Mouse (Mus musculus) layer of hippocampus, postnatal 36 days (tissue): ENCODE data around the gene Exoc3l4. TPM values are rescaled to one million over a fixed set of nuclear protein-coding genes. Genes with fewer than 3 reads are reported as not detected.

Source experiments
- DNase-seq, 2 experiments: peaks; one replicate each; pipeline ENCODE4 v3.0.0; 2022
- total RNA-seq, 2 experiments: library from RNA; stranded (reverse); gene quantifications; 2 replicates each; pipeline ENCODE4 v1.2.3; 2021

Exoc3l4 gene
- 1 to 10 TPM; 3.3 to 5.5 TPM for total RNA-seq

DNA sequence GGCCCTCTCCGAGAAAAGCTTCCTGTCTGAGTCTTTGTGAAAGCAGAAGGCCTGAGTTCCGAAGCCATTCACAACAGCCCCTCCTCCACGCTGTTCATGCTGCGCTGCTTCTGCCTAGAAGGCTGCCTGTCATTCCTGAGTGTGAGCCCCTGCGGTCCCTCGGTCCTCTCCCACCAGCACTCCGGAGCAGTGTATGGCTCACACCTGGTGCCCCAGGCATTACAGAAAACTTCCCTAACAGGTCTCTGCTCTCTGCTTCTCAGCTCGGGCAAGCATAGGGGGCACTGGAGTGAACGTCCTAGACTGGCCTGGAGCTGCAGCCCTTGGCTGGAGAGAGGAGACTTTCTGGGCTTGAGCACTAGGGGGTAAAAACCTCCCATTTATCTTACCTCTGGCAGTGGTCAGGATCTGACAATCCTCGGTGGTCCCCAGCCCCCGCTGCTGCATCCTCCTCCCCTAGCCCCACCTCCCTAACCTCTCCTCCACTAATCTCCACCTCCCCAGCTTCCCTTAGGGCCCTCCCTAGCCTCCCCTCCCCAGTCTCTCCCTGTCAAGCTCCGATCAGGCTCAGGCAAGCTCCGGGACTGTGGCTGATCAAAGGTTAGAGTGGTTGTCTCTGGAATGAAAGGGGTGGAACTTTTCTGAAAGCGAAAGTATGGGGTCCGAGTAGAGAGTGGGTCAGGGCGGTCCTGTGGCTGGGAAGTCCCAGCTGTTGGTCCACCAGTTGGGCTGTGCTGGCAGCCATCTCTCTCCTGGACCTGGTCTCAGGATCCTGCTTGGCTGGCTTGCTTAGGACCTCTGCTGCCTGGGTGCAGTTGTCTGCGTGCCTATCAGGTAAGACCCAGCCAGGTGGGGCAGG lies at the start of gene Exoc3l4:
Gene Exoc3l4, plus strand, starts transcription at position 97 of the 859 bp plus-strand sequence.
- no peak for DNase-seq

DNA sequence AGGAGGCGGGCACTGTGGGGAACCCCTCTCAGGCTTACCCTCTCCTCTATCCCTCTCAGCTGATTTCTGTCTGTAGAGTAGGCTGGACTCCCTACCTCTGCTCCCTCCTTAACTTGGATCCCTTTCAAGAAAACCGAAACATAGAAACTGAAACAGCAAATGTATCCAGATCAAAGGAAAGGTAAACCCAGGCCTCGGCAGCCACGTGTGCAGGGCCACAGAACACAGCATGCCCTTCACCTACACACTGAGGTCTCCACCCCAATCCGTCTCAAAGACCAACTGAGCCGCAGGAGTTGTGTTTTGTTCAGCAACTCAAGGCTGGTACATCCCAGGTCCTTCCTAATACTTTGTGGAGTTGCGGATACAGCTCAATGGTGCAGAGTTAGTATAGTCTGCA lies 49.8 kb upstream of the Exoc3l4 start:
- no peak for DNase-seq

DNA sequence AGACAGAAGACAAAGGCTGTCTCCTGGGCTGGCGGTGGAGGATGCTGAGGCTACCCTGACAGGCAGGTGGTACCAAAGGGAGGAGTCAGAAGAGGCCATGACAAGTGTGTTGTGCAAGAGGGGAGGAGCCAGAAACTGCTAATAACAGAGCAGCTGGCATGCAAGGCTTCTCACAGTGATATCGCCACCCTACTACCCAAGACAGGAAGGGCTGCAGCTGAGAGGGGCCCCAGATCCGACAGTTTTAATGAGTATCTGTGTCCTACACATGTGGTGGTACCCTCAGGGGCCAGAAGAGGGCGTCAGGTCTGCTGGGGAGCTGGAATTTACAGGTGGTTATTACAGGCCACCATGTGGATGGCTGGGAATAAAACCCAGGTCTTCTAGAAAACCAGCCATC lies 46.6 kb upstream of the Exoc3l4 start:
- DNase-seq: no peak

DNA sequence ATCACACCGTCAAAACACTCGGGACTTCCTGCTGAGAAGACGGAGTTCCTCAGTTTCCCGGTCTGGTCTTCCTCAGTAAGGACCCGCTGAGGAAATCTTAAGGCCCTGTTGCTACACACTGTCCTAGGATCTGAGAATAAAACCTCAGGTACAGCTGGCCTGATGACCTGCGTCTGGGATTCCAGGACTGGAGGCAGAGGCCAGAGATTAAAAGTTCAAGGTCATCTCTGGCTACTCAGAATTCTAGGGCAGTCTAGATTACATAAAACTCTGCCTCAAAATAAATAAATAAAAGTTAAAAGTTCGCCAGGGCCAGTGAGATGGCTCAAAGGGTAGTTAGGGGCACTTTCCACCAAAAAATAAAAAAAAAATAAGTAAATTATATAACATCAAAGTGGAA lies 44.9 kb upstream of the Exoc3l4 start:
- DNase-seq: no peak

DNA sequence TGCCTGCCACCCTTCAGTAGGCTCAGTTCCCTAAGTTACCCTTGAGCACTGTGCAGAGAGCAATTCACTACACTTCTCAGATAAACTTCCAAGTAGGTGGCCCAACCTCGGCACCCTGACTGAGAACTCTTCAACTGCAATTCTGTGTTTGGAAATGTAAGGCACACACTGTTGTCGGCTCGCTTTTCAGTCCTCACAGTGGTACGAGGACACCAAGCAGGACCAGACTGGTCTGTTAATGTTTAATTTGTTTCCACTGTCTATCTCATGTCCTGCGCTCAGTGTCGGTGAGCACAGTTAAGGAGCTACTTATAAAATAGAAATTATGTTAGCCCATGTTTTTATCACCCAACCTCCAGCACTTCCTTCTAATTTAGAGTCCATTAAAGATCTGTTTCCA lies 43.4 kb upstream of the Exoc3l4 start:
- DNase-seq: no peak

DNA sequence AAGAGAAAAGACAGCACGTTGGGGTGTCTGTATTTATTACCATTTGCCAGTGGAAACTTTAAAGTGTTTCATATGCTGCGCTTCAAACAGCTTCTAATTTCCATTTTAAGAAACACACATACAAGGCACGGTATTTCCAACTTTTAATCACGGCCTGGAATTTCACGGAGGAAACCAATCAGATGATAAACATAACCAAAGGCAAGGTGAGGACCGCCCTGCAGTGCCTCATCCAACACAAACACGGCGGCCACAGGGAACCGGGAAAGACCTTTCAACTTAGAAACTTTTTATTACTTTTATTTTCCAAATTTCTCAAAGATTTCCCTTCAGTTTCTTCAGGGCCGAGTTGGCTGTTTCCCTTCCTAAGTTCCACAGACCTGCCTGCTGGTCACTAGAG lies 42.1 kb upstream of the Exoc3l4 start:
- DNase-seq: no peak

DNA sequence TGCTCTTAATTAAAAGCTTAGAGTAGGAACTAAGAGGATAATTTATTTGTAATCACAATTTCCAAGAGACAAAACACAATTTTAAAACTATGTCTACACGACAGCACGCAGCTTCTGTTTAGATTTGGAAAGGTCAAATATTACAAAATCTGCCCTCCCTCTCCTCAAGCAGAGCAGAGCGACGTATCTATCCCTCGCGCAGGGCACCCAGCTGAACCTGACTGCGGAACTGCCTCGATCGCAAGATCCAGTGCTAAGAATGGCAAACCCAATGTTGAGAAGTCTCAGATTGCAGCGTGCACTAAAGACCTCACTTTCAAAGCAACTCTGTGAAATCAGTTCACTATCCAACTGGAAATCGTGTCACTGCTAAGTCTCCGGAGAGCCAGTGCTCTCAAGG lies 41.3 kb upstream of the Exoc3l4 start:
- no peak for DNase-seq

DNA sequence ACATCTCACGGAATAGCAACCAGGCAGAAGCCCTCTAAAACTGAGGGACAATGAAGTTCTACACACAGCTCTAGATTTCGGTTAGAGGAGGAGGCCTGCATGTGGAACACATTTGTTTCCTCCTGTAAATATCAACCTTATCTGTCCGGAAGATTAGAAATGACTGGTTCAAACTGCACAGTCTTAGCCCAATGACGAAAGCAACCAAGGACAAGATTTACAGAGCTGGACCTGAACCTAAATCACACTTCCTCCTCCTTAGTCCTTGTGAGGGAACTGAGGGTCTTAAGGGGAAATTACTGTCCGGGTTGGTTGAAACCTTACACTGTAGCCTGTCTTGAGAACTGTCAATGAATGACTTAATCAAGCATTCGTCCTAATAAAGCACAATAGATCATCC lies 40.8 kb upstream of the Exoc3l4 start:
- DNase-seq: no peak

DNA sequence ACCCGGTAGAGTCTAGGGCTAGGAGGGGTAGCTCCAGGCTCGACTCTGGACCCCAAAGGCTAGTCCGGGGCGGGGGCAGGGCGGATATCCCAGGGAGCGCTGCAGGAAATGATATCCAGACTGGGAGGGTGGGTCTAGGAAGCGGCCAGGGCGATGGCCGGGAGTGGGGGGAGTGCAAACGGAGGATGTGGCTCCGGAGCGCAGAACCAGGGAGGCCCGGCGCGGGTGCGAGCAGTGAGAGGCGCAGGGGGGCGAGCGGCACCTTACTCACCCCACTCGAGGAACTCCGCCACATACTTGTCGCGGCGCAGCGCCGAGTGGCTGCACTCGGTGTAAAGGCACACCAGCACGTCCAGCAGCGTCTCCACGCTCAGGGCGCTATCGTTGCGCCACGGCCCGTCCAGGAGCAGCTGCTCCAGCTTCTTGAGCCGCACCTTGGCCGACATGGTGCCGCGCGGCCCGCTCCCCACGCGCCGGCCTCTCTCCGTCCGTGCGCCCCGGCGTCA lies 39.9 kb upstream of the Exoc3l4 start:
- DNase-seq: no peak

DNA sequence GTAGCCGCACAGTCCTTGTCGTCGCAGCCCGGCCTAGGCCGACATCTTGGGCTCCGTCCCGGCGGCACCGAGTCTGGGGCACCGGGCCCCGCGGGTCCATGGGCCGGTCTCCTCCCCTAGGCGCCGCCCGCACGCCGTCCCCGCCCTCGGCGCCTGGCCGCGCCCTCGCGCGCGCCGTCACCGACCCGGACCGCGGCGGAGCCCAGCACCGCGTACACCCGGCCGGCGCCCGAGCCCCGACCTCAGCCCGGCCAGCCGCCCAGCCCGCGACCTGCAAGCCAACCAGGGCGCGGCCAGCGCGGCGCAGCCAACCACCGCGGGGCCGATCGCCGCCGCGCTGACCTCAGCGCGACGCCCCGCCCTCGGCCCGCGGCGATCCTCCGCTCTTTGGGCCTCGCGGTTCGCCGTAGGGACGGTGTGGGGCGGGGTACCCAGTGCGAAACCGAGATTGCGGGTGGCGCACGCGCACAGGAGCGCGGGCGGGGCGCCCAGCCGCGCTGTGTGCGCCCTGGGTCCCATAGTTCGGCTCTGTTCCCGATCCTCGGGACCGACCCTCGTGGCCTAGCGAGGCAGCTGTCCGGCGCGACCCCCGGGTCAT lies 39.3 kb upstream of the Exoc3l4 start, which contains the start of gene Cdc42bpb:
Gene Cdc42bpb, minus strand, starts transcription at position 343 of the 598 bp plus-strand sequence.
- DNase-seq: peak; percentile 93

DNA sequence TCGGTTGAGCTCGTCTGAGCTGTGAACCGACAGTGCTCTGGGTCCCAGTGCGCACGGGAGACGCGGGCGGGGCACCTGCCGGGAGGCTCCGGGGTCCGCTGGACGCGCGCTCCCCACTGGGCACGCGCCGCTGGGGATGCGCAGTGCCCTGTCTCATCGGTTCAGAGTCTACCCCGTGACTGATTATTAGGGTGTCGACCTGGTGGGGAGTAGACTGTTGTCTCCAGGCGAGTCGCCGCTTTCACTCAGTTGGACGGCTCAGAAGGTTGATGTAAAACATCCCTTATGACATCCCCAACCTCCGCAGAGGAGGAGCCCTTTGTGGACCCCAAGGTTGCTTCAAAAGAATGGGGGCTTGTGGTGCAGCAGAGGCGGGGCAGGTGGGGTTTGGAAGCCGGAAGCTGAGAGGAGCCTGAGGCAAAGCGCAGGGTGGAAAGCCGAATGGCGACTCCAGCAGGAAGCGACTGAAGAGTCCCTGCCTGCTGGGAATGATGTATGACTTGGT lies 38.8 kb upstream of the Exoc3l4 start:
- DNase-seq: no peak

DNA sequence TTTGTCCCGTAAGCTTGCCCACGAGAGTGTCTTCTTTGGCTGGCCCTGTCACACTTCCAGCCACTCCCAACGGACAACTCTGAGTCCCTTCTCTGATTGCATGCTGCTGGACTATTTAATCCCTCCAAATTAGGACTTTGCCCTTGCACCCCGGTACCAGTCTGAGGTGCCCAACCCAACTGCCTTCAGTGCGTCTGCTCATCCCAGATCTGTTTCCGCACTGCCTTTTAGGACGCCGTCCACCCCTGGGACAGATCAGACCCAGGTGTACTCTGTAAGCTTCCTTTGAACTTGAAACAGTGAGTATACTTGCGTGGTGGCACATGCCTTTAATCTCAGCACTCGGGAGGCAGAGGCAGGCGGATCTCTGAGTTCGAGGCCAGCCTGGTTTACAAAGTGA lies 38.0 kb upstream of the Exoc3l4 start:
- DNase-seq: no peak

DNA sequence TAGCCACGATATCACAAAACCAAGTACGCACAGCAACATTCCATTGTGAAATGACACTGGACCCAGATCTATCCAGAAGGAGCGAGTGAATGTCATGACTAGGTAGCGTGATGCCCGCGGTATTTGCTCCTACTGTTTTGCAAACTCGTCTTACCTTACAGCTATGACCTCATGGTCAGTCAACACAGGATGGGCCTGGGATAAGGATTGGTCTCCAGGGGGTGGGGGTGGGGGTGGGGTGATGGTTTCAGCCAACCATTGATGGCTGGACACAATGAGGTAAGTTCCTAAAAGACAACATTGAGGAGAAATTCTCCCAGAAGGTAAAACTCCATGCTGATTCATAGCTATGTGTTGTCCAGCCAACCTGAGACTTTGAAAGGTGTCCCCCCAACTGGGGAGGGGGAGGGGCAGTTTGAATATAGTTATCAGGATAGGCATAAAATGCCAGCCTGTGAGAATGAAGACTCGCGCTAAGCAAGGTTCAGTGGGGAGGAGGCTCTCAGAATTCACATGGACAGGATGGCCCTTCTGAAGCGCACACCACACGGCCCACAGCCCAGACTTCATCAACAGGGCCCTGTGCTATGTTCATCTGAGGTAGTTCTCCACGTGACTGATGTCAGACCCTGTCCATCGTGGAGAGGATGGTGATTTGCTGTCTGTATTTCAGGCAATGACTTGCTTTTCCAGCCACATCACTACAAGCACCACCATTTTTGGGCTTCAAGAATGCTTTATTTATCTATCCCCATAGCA lies 30.8 kb upstream of the Exoc3l4 start:
- DNase-seq: no peak

DNA sequence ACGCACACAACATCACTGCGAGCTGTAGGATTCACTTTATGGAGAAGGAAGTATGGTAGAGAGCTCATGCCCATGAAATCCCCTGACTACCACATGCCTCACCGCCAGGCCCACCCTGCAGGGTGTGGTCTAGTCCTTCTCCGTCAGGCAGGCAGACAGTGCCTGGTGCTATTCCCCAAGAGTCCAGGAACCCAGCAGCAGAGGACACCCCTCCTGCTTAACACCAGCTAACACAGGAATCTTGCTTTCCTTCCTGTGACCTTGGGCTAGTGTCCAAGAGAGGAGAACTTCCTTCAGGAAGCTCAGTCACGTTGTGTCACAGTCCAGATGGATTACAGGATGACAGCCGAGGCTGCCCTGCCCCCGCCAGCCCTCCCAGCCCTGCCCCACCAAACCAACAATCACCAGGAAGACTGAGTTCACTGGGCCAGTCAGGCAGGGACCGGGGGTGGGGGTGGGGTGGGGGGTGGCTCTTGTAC lies 30.1 kb upstream of the Exoc3l4 start:
- no peak for DNase-seq

DNA sequence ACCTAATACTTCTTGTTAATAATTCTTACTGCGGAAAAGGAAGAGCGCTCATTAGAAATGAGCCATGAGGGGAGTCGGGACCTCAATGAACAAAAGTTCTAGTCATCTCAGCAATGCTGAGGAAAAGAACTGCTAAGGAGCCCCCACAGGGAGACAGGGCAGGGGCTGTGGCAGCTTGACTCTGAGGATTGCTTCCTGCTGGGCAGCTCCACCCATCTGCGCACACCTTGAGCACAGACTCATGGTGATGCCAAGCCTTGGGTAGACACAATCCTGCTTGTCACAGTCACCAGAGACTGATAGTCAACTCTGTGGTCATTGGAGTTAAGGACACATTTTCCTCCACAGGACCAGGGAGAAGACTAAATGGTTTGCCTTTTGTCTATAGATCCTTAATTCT lies 29.7 kb upstream of the Exoc3l4 start:
- DNase-seq: no peak

DNA sequence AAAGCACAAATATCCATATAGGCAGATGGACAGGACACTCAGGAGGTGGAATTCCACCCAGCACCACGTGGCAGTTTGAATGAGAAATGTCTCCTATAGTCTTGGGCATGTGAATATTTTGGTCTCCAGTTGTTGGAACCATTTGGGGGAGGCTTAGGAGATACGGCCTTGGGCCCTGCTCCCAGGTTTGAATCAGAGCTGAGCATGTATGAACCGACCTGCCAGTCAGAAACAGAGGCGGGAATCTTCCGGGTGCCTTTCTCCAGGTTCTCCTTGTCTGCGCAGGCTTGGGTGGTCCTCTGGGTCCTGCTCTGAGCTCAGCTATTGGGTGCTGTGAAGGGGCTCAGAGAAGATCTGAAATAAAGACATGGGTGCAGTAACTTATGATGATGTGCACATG lies 22.8 kb upstream of the Exoc3l4 start:
- no peak for DNase-seq

DNA sequence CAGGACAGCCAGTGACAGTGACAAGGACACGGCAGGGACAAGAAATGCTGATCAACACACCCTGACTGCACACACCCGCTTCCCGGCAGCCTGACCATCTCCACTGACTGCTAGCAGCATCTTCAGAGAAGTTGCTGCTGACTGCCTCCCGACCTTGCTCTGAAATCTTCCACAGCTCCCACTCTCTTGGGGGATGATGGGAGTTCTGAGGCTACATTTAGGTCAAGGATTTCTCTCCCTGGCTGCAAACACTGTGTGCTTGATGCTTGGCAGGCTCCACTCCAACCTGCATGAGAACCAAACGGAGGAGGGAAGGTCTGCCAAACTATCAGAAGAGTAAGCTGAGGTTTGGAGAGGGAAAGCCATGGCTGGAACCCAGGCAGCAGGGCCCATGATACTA lies 19.8 kb upstream of the Exoc3l4 start:
- no peak for DNase-seq

DNA sequence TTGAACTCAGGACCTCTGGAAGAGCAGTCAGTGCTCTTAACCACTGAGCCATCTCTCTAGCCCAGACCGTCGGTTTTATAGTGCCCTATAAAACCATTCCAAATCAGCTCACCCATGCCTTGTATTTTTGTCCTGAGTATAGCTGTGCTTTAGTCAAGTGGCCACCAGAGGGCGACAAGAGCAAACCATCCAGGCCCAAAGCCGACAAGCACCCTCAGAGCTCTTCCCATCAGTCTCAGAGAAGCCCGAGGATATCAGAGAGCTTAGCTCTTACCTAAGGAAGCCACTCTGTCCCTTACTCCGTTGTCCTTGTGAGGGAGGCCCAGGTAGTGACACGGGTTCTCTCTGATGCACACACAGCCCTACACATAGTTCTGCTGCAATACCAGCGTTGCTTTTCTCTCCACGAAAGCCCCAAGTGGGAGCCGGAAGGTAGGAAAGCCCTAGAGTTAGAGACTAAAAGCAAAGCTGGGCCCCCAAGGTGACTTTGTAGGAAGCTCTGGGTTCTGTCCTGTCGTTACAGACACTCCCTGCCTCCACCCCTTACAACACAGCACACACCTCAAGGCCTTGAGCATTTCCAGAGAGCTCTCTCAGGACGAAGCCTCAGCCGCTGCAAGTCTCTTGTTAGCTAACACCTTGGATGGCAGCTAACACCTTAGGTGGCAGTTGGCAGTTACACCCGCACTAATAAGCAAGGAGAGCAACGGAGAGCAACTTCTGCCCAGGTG lies 15.2 kb upstream of the Exoc3l4 start:
- DNase-seq: peak; percentile 54 to 57

DNA sequence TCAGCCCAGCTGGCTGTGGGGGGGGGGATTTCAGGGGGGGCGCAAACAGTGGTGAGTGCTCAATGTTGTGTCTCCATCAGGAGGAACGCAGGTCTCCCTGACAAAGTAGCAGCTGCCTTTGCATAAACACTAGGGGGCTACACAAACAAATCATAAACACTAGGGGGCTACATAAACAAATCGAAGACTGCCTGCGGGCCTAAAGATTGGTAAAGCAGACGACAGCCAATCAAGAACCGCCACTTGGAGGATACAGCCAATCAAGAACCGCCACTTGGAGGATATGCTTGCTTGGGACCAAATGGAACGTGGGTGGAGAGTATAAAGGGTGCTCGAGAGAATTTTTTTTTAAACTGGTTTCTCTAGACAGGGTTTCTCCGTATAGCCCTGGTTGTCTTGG lies 11.9 kb upstream of the Exoc3l4 start:
- DNase-seq: no peak

DNA sequence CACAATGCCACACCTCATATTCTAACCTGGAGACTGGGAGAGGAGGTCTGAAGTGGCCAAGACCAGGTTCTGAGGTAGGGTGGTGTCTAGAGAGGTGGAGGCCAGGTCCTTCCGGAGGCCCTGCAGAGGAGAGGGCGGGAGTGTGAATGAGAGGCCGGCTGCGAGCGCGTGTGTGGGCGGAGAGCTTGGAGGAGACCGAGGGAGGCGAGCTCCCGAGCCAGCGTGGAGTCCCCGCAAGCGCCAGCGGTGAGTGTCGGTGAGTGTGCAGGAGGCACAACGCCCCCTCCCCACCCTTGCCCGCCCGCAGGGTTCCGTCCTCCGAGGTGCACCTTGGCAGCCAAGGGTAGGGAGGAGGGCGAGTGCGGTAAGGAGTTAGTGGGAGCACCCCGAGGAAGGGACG lies 10.2 kb upstream of the Exoc3l4 start, which contains the start of gene Lbhd2:
Gene Lbhd2, plus strand, starts transcription at position 188 of the 400 bp plus-strand sequence.
- no peak for DNase-seq

DNA sequence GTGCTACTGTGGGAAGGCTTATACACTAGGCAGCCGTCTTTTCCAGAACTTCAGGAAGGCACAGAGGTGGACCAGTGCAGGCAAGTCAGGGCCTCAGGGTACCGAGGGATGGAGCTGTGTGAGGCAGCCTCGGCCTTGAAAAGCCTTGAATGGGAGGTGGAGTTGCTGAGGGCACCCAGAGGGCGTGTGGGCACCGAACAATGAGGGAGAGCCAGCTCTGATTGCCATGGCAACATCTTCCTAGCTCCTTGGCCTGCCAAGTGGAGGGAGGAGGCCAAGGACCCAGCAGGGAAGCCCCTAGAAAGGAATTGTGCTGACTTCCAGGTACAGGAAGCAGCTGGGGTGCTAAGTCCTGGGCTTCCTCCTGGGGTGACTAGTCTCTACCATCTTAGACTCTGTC lies 7.2 kb upstream of the Exoc3l4 start:
- DNase-seq: no peak
